Mouse (Mus musculus): Measurements from ENCODE around the gene Prmt7.

The Prmt7 gene

GRCm38 (mm10) chr8:106219620-106220019, 8.9 kb downstream of the Prmt7 start:
- no peak for DNase-seq (ENCODE audit: low spot score in 2 of 2)

- peak in 1 of 2 experiments; percentile 38 for DNase-seq (ENCODE audit: low spot score in 2 of 2)
These were observed 15.9 kb downstream of the Prmt7 start for GRCm38 (mm10) chr8:106226589-106226988.

DNA sequence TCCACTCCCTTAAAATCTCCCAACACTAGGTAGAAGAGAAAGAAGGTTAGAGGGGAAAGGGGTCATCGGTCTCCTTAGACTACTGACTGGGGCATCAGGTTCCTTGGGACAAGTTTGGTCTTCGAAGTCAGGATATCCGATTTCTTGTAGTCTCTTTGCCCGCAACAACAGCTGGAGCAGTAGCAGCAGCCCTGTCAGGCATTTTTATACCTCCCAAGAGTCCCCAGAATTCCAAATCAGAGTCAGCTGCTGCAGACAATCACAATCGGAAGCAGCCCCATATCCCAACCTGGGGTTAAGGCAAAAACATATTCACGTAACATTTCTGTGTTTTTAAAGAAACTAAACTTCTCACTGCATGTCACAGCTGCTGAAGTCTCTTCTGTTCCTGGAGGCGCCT, 20.8 kb downstream of the Prmt7 start:
- DNase-seq (ENCODE audit: low spot score in 2 of 2), result no peak

GRCm38 (mm10) chr8:106232751-106233150, 22.0 kb downstream of the Prmt7 start:
- no peak for DNase-seq (ENCODE audit: low spot score in 2 of 2)

DNA sequence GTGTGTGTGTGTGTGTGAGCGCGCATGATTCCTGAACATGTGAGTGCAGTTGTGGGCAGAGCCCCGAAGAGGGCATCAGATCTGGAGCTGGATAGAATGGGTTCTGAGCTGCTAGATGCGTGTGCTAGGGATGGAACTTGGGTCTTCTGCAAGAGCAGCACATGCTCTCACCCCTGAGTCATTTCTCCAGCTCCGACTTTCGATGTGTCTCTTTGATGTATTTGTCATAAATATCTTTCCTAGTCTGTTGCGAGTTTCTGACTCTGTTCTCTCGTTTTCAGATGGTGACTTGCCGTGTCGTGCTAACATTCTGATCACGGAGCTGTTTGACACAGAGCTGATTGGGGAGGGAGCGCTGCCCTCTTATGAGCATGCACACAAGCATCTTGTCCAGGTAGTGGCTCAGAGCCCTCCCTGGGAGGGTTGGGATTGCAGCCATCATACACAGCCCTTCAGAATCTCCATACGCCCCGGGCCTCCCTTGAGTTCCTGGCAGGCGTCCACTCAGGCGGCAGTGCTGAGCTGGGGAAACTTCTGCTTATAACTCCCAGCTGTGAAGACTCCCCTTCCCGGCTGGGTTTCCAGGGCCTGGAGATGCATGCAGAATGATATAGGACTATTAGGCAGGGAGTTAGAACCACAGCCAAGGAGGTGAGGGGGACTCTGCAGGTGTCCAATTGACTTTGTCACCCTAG, 24.0 kb downstream of the Prmt7 start:
- DNase-seq (ENCODE audit: low spot score in 2 of 2), result no peak

DNA sequence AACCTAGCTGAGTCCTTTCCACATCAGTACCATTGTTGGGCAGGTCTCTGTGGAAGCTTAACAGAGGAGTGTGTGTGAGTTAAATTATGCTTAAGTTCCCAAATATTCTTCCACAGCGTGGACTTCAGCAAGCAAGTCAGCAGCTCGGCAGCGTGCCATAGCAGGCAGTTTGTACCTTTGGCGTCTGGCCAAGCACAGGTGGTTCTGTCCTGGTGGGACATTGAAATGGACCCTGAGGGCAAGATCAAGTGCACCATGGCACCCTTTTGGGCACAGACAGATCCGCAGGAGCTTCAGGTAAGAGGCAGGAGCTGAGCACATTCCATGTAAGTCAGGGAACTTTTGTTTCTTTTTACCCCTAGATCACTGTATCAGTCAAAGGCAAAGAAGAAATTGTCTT, 26.4 kb downstream of the Prmt7 start:
- no peak for DNase-seq (ENCODE audit: low spot score in 2 of 2)

- DNase-seq (ENCODE audit: low spot score in 2 of 2), result no peak
These were observed 39.5 kb downstream of the Prmt7 start for GRCm38 (mm10) chr8:106250186-106250585.

DNA sequence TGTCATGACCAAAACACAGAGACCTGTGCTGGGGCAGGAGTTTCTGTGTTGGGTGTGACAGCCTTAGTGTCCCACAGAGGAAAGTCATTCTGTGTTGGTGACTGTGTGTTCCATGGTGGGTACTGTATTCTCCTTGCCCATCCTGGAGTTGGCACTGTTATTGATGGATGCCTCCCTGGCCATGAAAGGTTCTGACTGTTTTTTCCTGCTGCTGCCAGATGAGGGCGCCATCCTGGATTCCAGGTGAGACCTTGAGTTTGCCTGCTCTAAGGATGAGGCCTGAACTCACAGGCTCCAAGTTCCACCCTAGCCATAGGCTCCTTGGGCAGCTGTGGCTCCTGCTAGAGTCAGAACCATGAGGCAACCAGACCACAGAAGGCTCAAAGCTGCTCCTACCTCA, 47.4 kb downstream of the Prmt7 start:
- peak in 1 of 2 experiments; percentile 20 for DNase-seq (ENCODE audit: low spot score in 2 of 2)

GRCm38 (mm10) chr8:106259579-106260255, 49.0 kb downstream of the Prmt7 start:
- DNase-seq (ENCODE audit: low spot score in 2 of 2), result no peak

- no peak for DNase-seq (ENCODE audit: low spot score in 2 of 2)
These were observed 50.2 kb downstream of the Prmt7 start for GRCm38 (mm10) chr8:106260894-106261293.

GRCm38 (mm10) chr8:106262343-106262742, 51.6 kb downstream of the Prmt7 start:
- DNase-seq (ENCODE audit: low spot score in 2 of 2), result no peak

- no peak for DNase-seq (ENCODE audit: low spot score in 2 of 2)
These were observed 53.2 kb downstream of the Prmt7 start for GRCm38 (mm10) chr8:106263928-106264327.

DNA sequence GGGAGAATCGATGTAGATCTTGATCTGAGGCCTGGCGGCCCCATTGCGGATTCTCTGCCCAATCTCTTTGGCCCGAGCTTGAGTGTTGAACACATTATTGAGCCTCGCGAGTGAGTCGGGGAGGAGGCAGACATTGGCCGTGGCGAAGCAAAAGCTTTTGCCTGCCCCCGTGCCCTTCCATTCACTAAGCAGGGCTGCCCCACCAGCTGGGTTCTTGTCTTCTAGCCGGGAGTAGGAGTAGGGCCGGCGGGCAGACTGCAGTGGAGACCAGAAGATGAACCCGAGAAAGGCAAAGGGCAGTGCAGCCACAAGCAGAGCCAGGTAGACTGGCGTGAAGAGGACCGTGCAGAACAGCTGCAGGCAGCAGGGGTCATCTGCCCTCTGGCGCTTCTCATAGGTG, 54.7 kb downstream of the Prmt7 start:
- DNase-seq (ENCODE audit: low spot score in 2 of 2), result no peak

DNA sequence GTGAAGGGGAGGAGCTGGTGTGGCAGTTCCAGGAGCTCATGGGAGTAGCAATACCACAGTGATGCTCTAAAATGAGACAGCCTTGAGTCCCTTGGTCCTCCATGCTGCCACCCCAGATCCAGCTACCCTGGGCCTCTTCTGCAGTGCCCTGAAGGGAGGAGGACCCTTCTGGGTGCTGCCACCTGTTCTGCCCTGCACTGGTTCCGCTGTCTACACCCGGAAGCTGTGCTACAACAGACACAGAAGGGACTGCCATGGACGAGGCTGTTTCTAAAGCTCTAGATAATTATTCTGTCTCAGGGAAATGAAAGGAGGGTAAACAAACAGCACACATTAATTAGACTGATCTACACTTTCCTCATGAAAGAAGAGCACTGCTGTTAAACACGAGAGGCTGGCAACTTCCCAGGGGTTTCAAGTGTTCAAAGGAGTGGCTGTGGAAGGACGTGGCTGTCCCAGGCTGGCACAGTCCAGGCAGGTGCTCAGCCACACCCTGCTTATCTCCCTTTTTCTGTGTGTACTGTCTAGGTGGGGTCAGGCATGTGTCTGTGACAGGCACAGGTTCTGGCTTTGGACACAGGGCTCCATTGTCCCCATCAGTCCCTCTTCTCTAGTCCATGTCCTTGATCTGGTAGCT, 58.1 kb downstream of the Prmt7 start:
- no peak for DNase-seq (ENCODE audit: low spot score in 2 of 2)

GRCm38 (mm10) chr8:106270804-106271203, 60.1 kb downstream of the Prmt7 start:
- no peak for DNase-seq (ENCODE audit: low spot score in 2 of 2)

GRCm38 (mm10) chr8:106271378-106271777, 60.6 kb downstream of the Prmt7 start:
- DNase-seq (ENCODE audit: low spot score in 2 of 2), result no peak

- DNase-seq (ENCODE audit: low spot score in 2 of 2), result no peak
These were observed 62.7 kb downstream of the Prmt7 start for GRCm38 (mm10) chr8:106273468-106273867.

GRCm38 (mm10) chr8:106276709-106277317, 66.1 kb downstream of the Prmt7 start:
- DNase-seq (ENCODE audit: low spot score in 2 of 2), result no peak

GRCm38 (mm10) chr8:106278367-106279042, 67.8 kb downstream of the Prmt7 start:
- DNase-seq (ENCODE audit: low spot score in 2 of 2), result no peak

DNA sequence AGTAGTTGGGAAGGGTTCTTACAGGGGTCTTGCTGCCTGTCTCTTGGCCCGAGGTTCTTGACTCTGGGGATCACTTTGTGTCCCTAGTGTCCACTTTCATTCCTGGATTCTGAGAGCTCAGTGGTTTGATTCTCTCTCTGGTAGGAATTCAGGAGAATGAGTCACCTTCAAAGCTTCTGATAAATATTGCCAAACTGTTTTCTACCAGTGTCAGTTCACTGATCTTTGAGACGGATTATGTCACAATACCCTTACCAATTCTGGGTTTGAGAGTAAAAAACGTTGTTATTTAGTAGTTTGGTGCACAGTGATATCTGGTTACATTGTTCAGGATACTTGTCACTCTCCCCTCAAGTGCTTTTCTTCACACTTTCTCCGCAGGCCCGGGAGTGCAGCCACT, 69.4 kb downstream of the Prmt7 start:
- no peak for DNase-seq (ENCODE audit: low spot score in 2 of 2)

DNA sequence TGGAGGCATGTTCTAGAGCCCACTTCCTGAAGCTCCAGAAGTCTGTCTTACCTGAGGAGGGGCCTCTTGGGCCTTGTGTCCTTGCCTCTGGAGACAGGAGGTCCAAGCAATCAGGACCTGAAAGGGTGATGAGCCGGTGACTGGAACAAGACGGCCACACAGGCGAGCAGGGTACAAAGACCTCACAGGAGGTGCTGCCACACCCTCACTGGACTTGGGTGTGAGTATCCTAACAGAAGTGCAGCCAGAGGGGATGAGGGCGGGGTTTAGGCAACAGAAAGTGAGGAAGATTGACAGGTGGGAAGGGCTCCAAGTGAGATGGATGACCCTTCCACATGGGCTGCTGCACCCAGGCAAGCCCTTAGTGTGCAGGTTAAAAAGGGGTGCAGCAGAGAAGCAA, 70.1 kb downstream of the Prmt7 start:
- no peak for DNase-seq (ENCODE audit: low spot score in 2 of 2)

GRCm38 (mm10) chr8:106287445-106287844, 76.7 kb downstream of the Prmt7 start:
- no peak for DNase-seq (ENCODE audit: low spot score in 2 of 2)

Data from spleen, postnatal 14 days (tissue).